Mouse (Mus musculus): ENCODE results near the gene Tmod1.

The Tmod1 gene

GRCm38 (mm10) chr4:46130221-46130620, 91.5 kb downstream of the Tmod1 start:
- DNase-seq (ENCODE audit: low read depth, low spot score): peak; percentile 62

GRCm38 (mm10) chr4:46131791-46132190, 93.1 kb downstream of the Tmod1 start:
- DNase-seq (ENCODE audit: low read depth, low spot score): no peak

GRCm38 (mm10) chr4:46137629-46138286, 99.0 kb downstream of the Tmod1 start:
- peak; percentile 5 for DNase-seq (ENCODE audit: low read depth, low spot score)

DNA sequence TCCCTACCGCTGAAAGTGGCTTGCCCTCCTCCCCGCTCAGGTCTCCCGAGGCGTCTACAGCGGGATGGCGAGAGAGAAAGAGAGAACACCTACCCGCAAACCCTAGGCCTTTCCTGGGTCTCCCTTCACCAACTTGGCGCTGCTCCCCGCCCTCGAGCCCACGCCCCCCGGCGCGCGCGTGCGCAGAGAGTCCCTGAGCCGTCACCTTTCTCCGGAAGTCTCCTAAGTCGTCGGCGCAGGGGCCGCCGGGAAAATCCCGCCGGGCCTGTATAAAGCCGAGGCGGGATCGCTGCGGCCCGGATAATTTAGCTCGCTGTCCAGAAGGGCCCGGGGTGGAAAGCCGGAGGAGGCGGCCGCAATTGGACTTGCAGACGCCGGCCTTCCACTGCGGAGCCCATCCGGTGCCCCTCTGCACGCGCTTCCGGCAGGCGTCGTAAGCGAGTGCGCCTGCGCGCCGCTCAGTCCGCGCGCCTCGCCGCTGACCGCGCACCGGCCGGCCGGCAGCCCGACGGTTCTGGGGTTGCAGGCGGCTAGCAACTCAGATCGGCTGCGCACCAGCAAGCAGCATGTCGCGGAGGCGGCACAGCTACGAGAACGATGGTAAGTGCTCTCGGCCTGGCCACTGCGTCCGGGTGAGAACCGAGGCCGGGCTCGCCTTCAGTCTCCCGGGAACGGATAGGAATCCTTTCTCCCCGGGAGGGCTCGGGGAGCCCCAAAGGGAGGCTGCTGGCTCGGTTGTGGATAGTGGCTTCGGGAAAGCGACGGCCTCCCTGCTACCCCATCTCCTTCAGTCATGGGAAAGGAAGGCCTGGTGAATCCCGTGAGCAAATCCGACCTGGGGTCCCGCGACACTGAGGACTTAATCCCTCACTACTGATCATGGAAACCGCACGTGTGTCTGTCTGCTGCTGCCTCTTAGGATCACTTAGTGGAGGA, 99.8 kb downstream of the Tmod1 start, which contains the start of the genes Ncbp1 and Tstd2:
Gene Ncbp1, plus strand, starts transcription at position 327 of the 936 bp plus-strand sequence.
Gene Tstd2, minus strand, starts transcription at position 408 of the 936 bp plus-strand sequence.
- peak; percentile 92 for DNase-seq (ENCODE audit: low read depth, low spot score)

DNA sequence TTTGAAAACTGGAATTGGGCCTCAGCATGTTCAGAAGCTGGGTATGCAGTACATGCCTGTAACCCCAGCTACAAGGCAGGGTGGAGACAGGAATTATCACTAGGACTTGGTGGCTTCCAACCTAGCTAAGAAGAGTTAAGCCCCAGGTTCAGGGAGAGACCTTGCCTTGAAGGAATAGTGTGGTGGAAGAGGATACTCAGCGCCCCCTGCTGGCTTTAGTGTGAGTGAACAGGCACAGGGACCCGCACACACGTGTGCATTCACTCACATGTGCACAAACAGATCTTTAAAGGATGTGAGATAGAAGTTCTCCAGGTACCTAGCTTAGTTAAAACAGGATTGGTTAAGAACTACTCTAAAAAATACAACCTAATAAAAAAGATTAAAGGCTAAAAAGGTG, 105.6 kb downstream of the Tmod1 start:
- DNase-seq (ENCODE audit: low read depth, low spot score): peak; percentile 10

GRCm38 (mm10) chr4:46146881-46147280, 108.1 kb downstream of the Tmod1 start:
- no peak for DNase-seq (ENCODE audit: low read depth, low spot score)

DNA sequence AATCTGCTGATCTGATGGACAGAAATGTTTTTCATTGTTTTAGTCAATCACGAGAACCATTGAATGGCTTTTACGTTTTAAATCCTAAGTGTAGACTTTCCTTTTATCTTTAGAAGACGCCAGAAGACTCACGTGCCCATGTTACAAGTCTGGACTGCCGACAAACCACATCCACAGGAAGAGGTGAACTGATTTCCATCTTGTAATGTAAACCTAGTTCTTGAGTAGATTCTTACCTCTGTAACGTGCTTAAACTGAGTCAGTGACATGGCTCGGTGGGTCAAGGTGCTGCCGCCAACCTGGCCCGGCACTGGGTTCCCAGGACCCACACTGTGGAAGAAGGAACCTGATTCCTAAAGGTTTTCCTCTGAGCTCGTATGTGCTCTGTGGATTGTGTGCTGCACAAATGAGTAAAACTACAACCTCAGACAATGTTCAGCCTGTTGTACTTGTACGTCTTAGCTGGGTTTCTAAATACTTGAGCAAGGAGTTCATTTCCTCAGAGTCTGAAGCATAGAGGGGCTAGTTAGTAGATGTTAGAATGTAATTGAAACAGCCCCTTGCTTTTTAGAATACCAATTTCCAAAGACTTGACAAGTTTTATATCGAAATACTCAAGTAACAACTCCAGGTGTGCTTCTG, 113.3 kb downstream of the Tmod1 start:
- no peak for DNase-seq (ENCODE audit: low read depth, low spot score)

DNA sequence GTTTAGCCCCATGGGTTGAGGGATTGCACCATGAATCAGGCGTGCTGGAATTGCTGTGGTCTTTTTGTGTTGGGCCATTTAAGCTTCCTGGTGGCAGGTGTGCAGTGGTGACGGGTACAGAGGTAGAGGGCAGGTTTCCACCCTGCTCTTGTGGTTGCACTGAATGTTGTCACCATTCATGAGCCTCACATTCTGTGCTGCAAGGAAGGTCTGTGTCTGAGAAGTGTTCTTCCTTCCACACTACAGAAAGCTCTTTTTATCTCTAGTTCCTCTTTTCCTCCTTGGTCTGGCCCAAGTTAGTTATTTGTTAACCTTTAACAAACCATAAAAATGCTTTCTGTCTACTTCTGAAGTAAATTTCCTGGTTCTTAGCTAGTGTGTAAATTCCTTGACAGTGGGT, 125.3 kb downstream of the Tmod1 start:
- DNase-seq (ENCODE audit: low read depth, low spot score): no peak
